Mouse (Mus musculus): Measurements from ENCODE around the gene Spop. TPM values are rescaled to one million over a fixed set of nuclear protein-coding genes. Genes with fewer than 3 reads are reported as not detected.
A peak's percentile ranks its signal among the peaks of the same experiment; 100 is the strongest.

Spop gene
- polyA plus RNA-seq (2015; fragmentation: Nextera tagmentation; extraction: Ambion mirVana): 244 and 258 TPM in 2 replicates

DNA sequence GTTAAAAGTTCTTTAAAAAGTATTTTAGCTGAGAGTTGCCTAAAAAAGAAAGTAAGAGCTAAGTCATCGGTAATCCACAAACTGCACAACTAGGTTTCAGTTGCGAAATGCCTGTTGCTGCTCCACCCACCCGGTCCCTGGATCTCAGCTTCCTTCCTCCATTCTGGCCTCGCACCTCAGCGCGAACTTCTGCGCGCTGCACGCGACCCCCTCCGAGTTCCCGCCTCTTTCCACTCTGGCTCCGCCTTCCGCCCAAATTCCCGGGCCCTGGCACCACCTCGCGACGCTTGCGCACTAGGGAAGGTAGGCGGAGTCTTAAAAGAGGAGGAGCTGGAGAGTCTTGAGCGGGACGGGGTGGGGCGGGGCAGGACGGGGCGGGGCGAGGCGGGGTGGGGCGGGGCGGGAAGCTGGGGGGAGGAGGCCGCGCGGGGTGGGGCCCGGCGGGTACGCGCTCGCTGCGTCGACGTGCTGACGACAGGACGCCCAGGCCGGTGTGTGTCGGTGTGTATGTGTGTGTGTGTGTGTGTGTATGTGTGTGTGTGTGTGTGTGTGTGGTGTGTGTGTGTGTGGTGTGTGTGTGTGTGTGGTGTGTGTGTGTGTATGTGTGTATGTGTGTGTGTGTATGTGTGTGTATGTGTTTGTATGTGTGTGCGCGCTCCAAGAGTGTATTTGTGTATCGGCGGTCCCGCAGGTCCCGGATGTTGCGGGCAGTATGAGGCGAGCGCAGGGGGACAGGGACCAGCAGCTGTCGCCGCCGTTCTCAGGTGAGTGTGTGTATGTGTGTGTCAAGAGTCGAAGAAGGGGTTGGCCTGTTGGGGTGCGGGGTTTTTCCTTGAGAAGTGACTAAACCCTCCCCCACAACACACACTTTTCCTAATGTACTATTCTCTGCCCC, at the start of gene Spop:
Spop (plus strand) TSS at position 440 of the 895 bp plus-strand sequence.
- Histone ChIP-seq H3K36me3 (ENCODE audit: control insufficient read depth, insufficient read depth, low read length) (no peaks in the 10 kb centered on the region), H3K4me2 (ENCODE audit: low read length) (peak within 1 kb of the TSS; percentile 86), H3K9me3 (replicated peaks; ENCODE audit: control insufficient read depth, low read length, poor library complexity, severe bottlenecking) (no peaks in the 10 kb centered on the region), H3K4me1 (ENCODE audit: control insufficient read depth, insufficient read depth, low read length) (peaks cover 29% of the 10 kb centered on the region), H3K27ac (ENCODE audit: low read length) (peak within 1 kb of the TSS; percentile 95), H3K9ac (ENCODE audit: low read depth, low read length) (peak within 1 kb of the TSS; percentile 81), H3K4me3 (ENCODE audit: low read depth, low read length) (peak within 1 kb of the TSS; percentile 65), H3K27me3 (ENCODE audit: control insufficient read depth, insufficient read depth, low read depth, low read length) (no peaks in the 10 kb centered on the region)
- peak; percentile 84 for ATAC-seq
- WGBS: 4% methylated on average over 47 of the region's 58 CpGs

DNA sequence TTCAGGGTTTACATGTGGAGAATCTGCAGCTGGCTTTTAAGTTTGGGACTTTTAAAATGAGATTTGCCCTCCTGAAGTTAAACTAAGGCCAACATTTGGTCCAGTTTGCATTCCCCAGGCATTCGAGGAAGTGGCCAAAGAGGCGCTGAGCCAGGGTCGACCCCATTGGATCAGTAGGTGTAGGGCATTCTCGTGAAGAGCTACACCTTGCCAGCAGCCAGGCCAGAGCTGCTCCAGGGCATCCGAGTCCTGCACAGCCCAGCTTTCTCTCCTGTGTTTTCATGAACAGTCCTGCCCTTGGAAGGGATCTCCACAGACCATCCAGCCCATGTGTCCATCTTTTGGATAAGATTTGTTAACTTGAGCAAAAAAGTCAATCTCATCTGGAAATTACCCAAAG, 49.5 kb upstream of the Spop start:
- H3K9me3 ChIP-seq (replicated peaks; ENCODE audit: control insufficient read depth, low read length, poor library complexity, severe bottlenecking): no peaks in the 10 kb centered on the region
- H3K4me3 ChIP-seq (ENCODE audit: low read depth, low read length): no peak overlapping the region
- H3K4me1 ChIP-seq (ENCODE audit: control insufficient read depth, insufficient read depth, low read length): no peaks in the 10 kb centered on the region
- no peaks in the 10 kb centered on the region for H3K27me3 ChIP-seq (ENCODE audit: control insufficient read depth, insufficient read depth, low read depth, low read length)
- no peaks in the 10 kb centered on the region for H3K36me3 ChIP-seq (ENCODE audit: control insufficient read depth, insufficient read depth, low read length)
- WGBS: 90% methylated on average over 5 of the region's 5 CpGs
- no peak overlapping the region for H3K9ac ChIP-seq (ENCODE audit: low read depth, low read length)
- ATAC-seq: no peak
- no peak overlapping the region for H3K27ac ChIP-seq (ENCODE audit: low read length)
- no peak overlapping the region for H3K4me2 ChIP-seq (ENCODE audit: low read length)

DNA sequence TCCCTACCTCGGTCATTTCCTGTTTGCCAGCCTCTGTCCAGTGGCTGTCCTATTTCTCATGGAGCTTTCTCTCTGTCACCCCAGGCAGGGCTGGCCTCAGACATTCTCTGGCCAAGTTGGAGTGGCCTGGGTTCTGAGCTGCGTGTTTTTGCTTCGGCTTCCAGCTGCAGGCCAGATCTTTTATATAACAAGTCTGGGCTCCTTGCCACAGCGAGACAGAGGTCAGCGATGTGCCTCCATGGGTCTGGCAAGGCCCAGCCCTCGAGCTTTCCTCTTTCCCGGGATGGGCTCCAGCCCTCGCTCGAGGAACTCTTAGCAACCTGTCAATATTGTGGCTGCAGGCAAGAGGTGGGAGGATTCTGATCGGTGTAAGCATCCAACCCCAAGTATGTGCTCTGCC, 48.3 kb upstream of the Spop start:
- Histone ChIP-seq H3K27me3 (ENCODE audit: control insufficient read depth, insufficient read depth, low read depth, low read length) (no peaks in the 10 kb centered on the region), H3K9ac (ENCODE audit: low read depth, low read length) (no peak overlapping the region), H3K4me3 (ENCODE audit: low read depth, low read length) (no peak overlapping the region), H3K27ac (ENCODE audit: low read length) (no peak overlapping the region), H3K4me1 (ENCODE audit: control insufficient read depth, insufficient read depth, low read length) (no peaks in the 10 kb centered on the region), H3K4me2 (ENCODE audit: low read length) (no peak overlapping the region), H3K9me3 (replicated peaks; ENCODE audit: control insufficient read depth, low read length, poor library complexity, severe bottlenecking) (no peaks in the 10 kb centered on the region), H3K36me3 (ENCODE audit: control insufficient read depth, insufficient read depth, low read length) (no peaks in the 10 kb centered on the region)
- no peak for ATAC-seq
- 77% methylated on average over 10 of the region's 10 CpGs for WGBS

GRCm38 (mm10) chr11:95366280-95366897, 47.5 kb upstream of the Spop start:
- no peaks in the 10 kb centered on the region for H3K9me3 ChIP-seq (replicated peaks; ENCODE audit: control insufficient read depth, low read length, poor library complexity, severe bottlenecking)
- no peaks in the 10 kb centered on the region for H3K27me3 ChIP-seq (ENCODE audit: control insufficient read depth, insufficient read depth, low read depth, low read length)
- no peak overlapping the region for H3K4me3 ChIP-seq (ENCODE audit: low read depth, low read length)
- H3K9ac ChIP-seq (ENCODE audit: low read depth, low read length): no peak overlapping the region
- no peak overlapping the region; the same call in 1 of the 2 replicates for H3K27ac ChIP-seq (ENCODE audit: low read length)
- no peak for ATAC-seq
- no peak overlapping the region for H3K4me2 ChIP-seq (ENCODE audit: low read length)
- no peaks in the 10 kb centered on the region for H3K4me1 ChIP-seq (ENCODE audit: control insufficient read depth, insufficient read depth, low read length)
- 85% methylated on average over 6 of the region's 6 CpGs for WGBS
- no peaks in the 10 kb centered on the region for H3K36me3 ChIP-seq (ENCODE audit: control insufficient read depth, insufficient read depth, low read length)

DNA sequence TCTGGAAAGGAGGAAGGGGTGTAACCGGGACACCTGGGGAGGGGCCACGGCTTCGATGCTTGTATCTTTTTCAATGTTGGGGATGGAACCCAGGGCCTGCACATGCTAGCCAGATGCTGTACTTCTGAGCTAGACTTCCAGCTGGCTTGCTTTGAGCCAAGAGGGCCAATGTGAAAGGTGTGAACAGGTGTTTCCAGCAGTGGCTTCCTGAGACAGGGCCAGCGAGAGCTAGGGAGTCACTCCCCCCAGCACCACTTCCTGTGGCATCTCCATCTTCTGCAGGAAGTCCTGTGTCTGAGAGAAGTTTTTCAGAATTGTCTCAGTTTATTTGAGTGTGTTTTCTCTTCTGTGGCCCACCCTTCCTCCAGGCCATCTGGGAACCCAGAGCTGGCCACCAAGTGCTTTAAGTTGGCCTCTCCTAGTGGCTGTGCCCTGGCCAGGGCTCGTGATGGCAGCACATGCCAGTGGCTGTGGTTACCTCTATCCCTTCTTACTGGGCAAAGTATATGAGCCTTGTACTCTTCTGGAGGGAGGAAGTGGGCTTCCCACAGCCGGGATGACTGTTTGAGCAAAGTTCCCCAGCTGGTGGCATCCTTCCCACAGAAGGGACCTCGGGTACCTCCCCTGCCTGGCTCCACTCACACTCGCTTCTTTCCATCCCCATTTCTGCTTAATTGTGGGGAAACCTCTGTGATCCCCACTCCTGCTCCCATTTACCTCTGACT, 46.7 kb upstream of the Spop start:
- H3K27ac ChIP-seq (ENCODE audit: low read length): no peak overlapping the region

DNA sequence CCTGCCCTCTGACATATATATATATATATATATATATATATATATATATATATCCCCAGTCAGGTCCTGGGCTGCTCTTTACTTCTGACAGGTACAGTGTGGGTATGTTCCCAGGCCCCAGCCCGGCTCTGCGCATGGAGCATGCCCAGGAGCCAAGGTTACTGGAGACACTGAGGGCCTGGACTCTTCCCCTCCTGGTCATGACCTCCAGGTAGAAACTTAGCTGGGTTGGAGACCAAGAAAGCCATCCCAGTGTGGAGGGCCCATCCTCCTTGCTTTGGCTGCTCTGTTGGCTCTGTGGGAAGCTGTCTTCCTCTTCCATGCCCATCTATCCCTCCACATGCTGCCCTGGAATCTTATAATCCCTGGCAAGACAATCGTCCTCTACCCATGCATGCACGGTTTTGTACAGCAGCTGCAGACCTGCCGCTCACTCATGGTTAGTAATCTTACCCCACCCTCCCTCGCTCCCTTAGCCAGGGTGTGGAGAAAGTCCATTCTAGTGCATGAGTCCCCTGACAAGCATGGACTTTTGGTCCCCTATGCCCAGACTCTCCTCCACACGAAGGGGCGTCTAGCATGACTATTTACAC, 45.6 kb upstream of the Spop start:
- Histone ChIP-seq H3K4me3 (ENCODE audit: low read depth, low read length) (no peak overlapping the region), H3K36me3 (ENCODE audit: control insufficient read depth, insufficient read depth, low read length) (no peaks in the 10 kb centered on the region), H3K27ac (ENCODE audit: low read length) (no peak overlapping the region), H3K9me3 (replicated peaks; ENCODE audit: control insufficient read depth, low read length, poor library complexity, severe bottlenecking) (no peaks in the 10 kb centered on the region), H3K9ac (ENCODE audit: low read depth, low read length) (no peak overlapping the region), H3K27me3 (ENCODE audit: control insufficient read depth, insufficient read depth, low read depth, low read length) (no peaks in the 10 kb centered on the region), H3K4me1 (ENCODE audit: control insufficient read depth, insufficient read depth, low read length) (no peaks in the 10 kb centered on the region), H3K4me2 (ENCODE audit: low read length) (no peak overlapping the region)
- WGBS: 88% methylated on average over 8 of the region's 8 CpGs
- ATAC-seq: no peak

More for the DNA sequence above, 46.7 kb upstream of the Spop start:
- H3K9me3 ChIP-seq (replicated peaks; ENCODE audit: control insufficient read depth, low read length, poor library complexity, severe bottlenecking): no peaks in the 10 kb centered on the region
- H3K36me3 ChIP-seq (ENCODE audit: control insufficient read depth, insufficient read depth, low read length): no peaks in the 10 kb centered on the region
- H3K4me1 ChIP-seq (ENCODE audit: control insufficient read depth, insufficient read depth, low read length): no peaks in the 10 kb centered on the region
- 89% methylated on average over 8 of the region's 8 CpGs for WGBS
- no peak overlapping the region for H3K4me2 ChIP-seq (ENCODE audit: low read length)
- ATAC-seq: no peak
- H3K9ac ChIP-seq (ENCODE audit: low read depth, low read length): no peak overlapping the region
- no peaks in the 10 kb centered on the region for H3K27me3 ChIP-seq (ENCODE audit: control insufficient read depth, insufficient read depth, low read depth, low read length)
- no peak overlapping the region for H3K4me3 ChIP-seq (ENCODE audit: low read depth, low read length)

DNA sequence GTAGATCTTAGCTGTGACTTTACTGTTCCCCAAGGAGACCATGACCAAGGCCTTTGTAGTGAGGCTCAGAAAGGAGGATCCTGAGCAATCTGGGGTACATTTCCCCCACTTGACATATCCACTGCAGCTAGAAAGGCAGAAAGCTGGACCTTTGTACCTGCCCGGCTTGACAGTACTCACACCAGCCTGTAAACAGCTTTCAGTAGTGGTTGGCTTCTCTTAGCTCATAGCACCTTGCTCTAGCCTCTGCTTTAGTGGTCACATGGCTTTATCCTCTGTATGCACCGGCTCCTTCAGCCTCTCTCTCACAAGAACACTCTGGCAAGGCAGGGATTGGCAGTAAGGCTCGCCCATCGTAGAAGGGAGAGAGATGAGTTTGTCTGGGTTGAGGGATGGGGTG, 45.0 kb upstream of the Spop start:
- WGBS: 82% methylated on average over 4 of the region's 4 CpGs
- no peak for ATAC-seq
- Histone ChIP-seq H3K9me3 (replicated peaks; ENCODE audit: control insufficient read depth, low read length, poor library complexity, severe bottlenecking) (no peaks in the 10 kb centered on the region), H3K4me2 (ENCODE audit: low read length) (no peak overlapping the region), H3K4me3 (ENCODE audit: low read depth, low read length) (no peak overlapping the region), H3K36me3 (ENCODE audit: control insufficient read depth, insufficient read depth, low read length) (no peaks in the 10 kb centered on the region), H3K27me3 (ENCODE audit: control insufficient read depth, insufficient read depth, low read depth, low read length) (no peaks in the 10 kb centered on the region), H3K9ac (ENCODE audit: low read depth, low read length) (no peak overlapping the region), H3K4me1 (ENCODE audit: control insufficient read depth, insufficient read depth, low read length) (no peaks in the 10 kb centered on the region), H3K27ac (ENCODE audit: low read length) (no peak overlapping the region)

- Histone ChIP-seq H3K9ac (ENCODE audit: low read depth, low read length) (no peak overlapping the region), H3K27ac (ENCODE audit: low read length) (0 out of 2 replicates have a peak overlapping the region, but pooled peaks have one; percentile 31), H3K4me3 (ENCODE audit: low read depth, low read length) (no peak overlapping the region), H3K9me3 (replicated peaks; ENCODE audit: control insufficient read depth, low read length, poor library complexity, severe bottlenecking) (no peaks in the 10 kb centered on the region), H3K4me1 (ENCODE audit: control insufficient read depth, insufficient read depth, low read length) (no peaks in the 10 kb centered on the region), H3K36me3 (ENCODE audit: control insufficient read depth, insufficient read depth, low read length) (no peaks in the 10 kb centered on the region), H3K4me2 (ENCODE audit: low read length) (no peak overlapping the region), H3K27me3 (ENCODE audit: control insufficient read depth, insufficient read depth, low read depth, low read length) (no peaks in the 10 kb centered on the region)
- 62% methylated on average over 15 of the region's 15 CpGs for WGBS
- no peak for ATAC-seq
Observed at GRCm38 (mm10) chr11:95369964-95370890, 43.7 kb upstream of the Spop start.
